Mouse (Mus musculus): ENCODE measurements around the gene Hnrnpdl. TPM values are rescaled to one million over a fixed set of nuclear protein-coding genes. Genes with fewer than 3 reads are reported as not detected.

Hnrnpdl gene
- total and polyA plus RNA-seq, 3 experiments = 153 to 239 TPM; not detected in 1

- TF ChIP-seq NRF1 (IDR thresholded peaks at IDR 0.05; ENCODE audit: insufficient read depth, low read depth, low read length, poor library complexity, severe bottlenecking) (no peak), MXI1 (IDR thresholded peaks at IDR 0.05; ENCODE audit: low read depth, low read length) (peak; percentile 18; the same call in 1 of the 2 replicates), ZKSCAN1 (IDR thresholded peaks at IDR 0.05; ENCODE audit: low read depth, low read length) (no peak), ZC3H11A (IDR thresholded peaks at IDR 0.05; ENCODE audit: low read depth, low read length) (no peak), MYC (IDR thresholded peaks at IDR 0.05; ENCODE audit: low read depth, low read length) (0 out of 2 replicates have a peak, but pooled peaks have one; percentile 32), MAFK (IDR thresholded peaks at IDR 0.05; ENCODE audit: borderline replicate concordance, low read depth, low read length) (peak; percentile 12; the same call in 1 of the 2 replicates), POLR2AphosphoS2 (IDR thresholded peaks at IDR 0.05; ENCODE audit: low read length) (no peak), CTCF (IDR thresholded peaks at IDR 0.05 in 2 of 3, conservative IDR thresholded peaks at IDR 0.05 in 1 of 3; ENCODE audit: control insufficient read depth in 1 of 3, insufficient read depth in 1 of 3, low read depth in 2 of 3, low read length in 3 of 3, poor library complexity in 1 of 3, severe bottlenecking in 1 of 3) (no peak), RAD21 (IDR thresholded peaks at IDR 0.05; ENCODE audit: low read depth, low read length) (no peak), MAX (IDR thresholded peaks at IDR 0.05; ENCODE audit: low read length) (no peak), ETS1 (IDR thresholded peaks at IDR 0.05; ENCODE audit: low read depth, low read length) (peak; percentile 91), E2F4 (IDR thresholded peaks at IDR 0.05; ENCODE audit: borderline replicate concordance, low read depth, low read length) (no peak), TBP (IDR thresholded peaks at IDR 0.05; ENCODE audit: low read depth, low read length) (no peak), MAZ (IDR thresholded peaks at IDR 0.05; ENCODE audit: low read depth, low read length) (no peak; the same call in 1 of the 2 replicates), KAT2A (conservative IDR thresholded peaks at IDR 0.05; ENCODE audit: low read depth, low read length) (no peak), TAL1 (IDR thresholded peaks at IDR 0.05; ENCODE audit: low read length) (peak; percentile 80), SMC3 (IDR thresholded peaks at IDR 0.05; ENCODE audit: low read depth, low read length) (no peak), JUND (IDR thresholded peaks at IDR 0.05; ENCODE audit: low read depth, low read length) (no peak), MYB (IDR thresholded peaks at IDR 0.05; ENCODE audit: low read depth, low read length) (no peak), RCOR1 (IDR thresholded peaks at IDR 0.05; ENCODE audit: low read depth, low read length) (peak; percentile 87), BHLHE40 (IDR thresholded peaks at IDR 0.05; ENCODE audit: borderline replicate concordance, low read depth, low read length) (0 out of 2 replicates have a peak, but pooled peaks have one; percentile 32), GATA1 (IDR thresholded peaks at IDR 0.05; ENCODE audit: low read depth, low read length) (peak; percentile 97), TCF12 (IDR thresholded peaks at IDR 0.05; ENCODE audit: low read depth, low read length) (peak; percentile 94), UBTF (IDR thresholded peaks at IDR 0.05; ENCODE audit: borderline replicate concordance, insufficient read depth, low read depth, low read length) (no peak), CHD1 (IDR thresholded peaks at IDR 0.05; ENCODE audit: low read depth, low read length) (no peak), EP300 (IDR thresholded peaks at IDR 0.05; ENCODE audit: low read depth in 1 of 2, low read length in 2 of 2) (peak; percentile 90 to 93), POLR2A (IDR thresholded peaks at IDR 0.05; ENCODE audit: control insufficient read depth in 1 of 2, insufficient read depth in 1 of 2, low read depth in 1 of 2, low read length in 2 of 2, poor library complexity in 1 of 2) (no peak), SIN3A (IDR thresholded peaks at IDR 0.05; ENCODE audit: low read length) (peak; percentile 36; the same call in 1 of the 2 replicates), ZMIZ1 (IDR thresholded peaks at IDR 0.05; ENCODE audit: low read depth, low read length) (no peak), USF1 (IDR thresholded peaks at IDR 0.05; ENCODE audit: low read depth, low read length) (no peak), CHD2 (IDR thresholded peaks at IDR 0.05; ENCODE audit: low read length) (no peak), MEF2A (IDR thresholded peaks at IDR 0.05; ENCODE audit: extremely low read depth, insufficient replicate concordance, low read depth, low read length, poor library complexity, severe bottlenecking) (no peak), ELF1 (IDR thresholded peaks at IDR 0.05; ENCODE audit: low read depth, low read length) (0 out of 2 replicates have a peak, but pooled peaks have one; percentile 6), HCFC1 (IDR thresholded peaks at IDR 0.05; ENCODE audit: low read depth, low read length) (no peak)
- Histone ChIP-seq H3K4me1 (ENCODE audit: control insufficient read depth in 1 of 2, insufficient read depth in 2 of 2, low read length in 2 of 2) (peaks cover 14 to 37% of the 10 kb centered on the region in 2 experiments), H3K9me3 (replicated peaks; ENCODE audit: insufficient read depth, low read length) (no peaks in the 10 kb centered on the region), H3K27me3 (ENCODE audit: control insufficient read depth in 1 of 2, insufficient read depth in 2 of 2, low read length in 2 of 2) (no peaks in the 10 kb centered on the region), H3K36me3 (ENCODE audit: control insufficient read depth in 1 of 2, insufficient read depth in 2 of 2, low read length in 2 of 2) (peaks cover 0 to 24% of the 10 kb centered on the region in 2 experiments; a peak in 2 of 4 replicates), H3K9ac (ENCODE audit: control insufficient read depth, low read depth, low read length, poor library complexity, severe bottlenecking) (peak overlapping the region; percentile 2), H3K4me3 (ENCODE audit: control insufficient read depth in 1 of 2, insufficient read depth in 1 of 2, low read depth in 2 of 2, low read length in 2 of 2) (peak overlapping the region in 1 of 2 experiments; percentile 21; a peak in 1 of 4 replicates), H3K79me2 (ENCODE audit: control insufficient read depth, insufficient read depth, low read length, poor library complexity) (no peaks in the 10 kb centered on the region), H3K27ac (ENCODE audit: control insufficient read depth, low read depth, low read length) (peak overlapping the region; percentile 76)
- peak; percentile 80 for DNase-seq (ENCODE audit: low read depth, low spot score)
Measured at GRCm38 (mm10) chr5:100006324-100007039, 33.0 kb downstream of the Hnrnpdl start.
